Mouse (Mus musculus): ENCODE data around the gene Rpusd3. TPM values are rescaled to one million over a fixed set of nuclear protein-coding genes. Genes with fewer than 3 reads are reported as not detected.
A peak's percentile ranks its signal among the peaks of the same experiment; 100 is the strongest.

The Rpusd3 gene
- total and polyA plus RNA-seq, 3 experiments, result 24.8 to 34.1 TPM; not detected in 1

GRCm38 (mm10) chr6:113442442-113443090, 23.4 kb upstream of the Rpusd3 start, which contains the start of gene Jagn1 (continued):
- TF ChIP-seq CHD2 (IDR thresholded peaks at IDR 0.05; ENCODE audit: low read length) (no peak), ETS1 (IDR thresholded peaks at IDR 0.05; ENCODE audit: low read depth, low read length) (peak; percentile 21; the same call in 1 of the 2 replicates), MYC (IDR thresholded peaks at IDR 0.05; ENCODE audit: low read depth, low read length) (peak; percentile 97), MAX (IDR thresholded peaks at IDR 0.05; ENCODE audit: low read length) (peak; percentile 80), ZKSCAN1 (IDR thresholded peaks at IDR 0.05; ENCODE audit: low read depth, low read length) (no peak), MAZ (IDR thresholded peaks at IDR 0.05; ENCODE audit: low read depth, low read length) (no peak), POLR2A (IDR thresholded peaks at IDR 0.05; ENCODE audit: control insufficient read depth in 1 of 2, insufficient read depth in 1 of 2, low read depth in 1 of 2, low read length in 2 of 2, poor library complexity in 1 of 2) (peak; percentile 83 to 94), SIN3A (IDR thresholded peaks at IDR 0.05; ENCODE audit: low read length) (peak; percentile 96), E2F4 (IDR thresholded peaks at IDR 0.05; ENCODE audit: borderline replicate concordance, low read depth, low read length) (0 out of 2 replicates have a peak, but pooled peaks have one; percentile 16), CHD1 (IDR thresholded peaks at IDR 0.05; ENCODE audit: low read depth, low read length) (0 out of 2 replicates have a peak, but pooled peaks have one; percentile 3), TBP (IDR thresholded peaks at IDR 0.05; ENCODE audit: low read depth, low read length) (peak; percentile 94), ZC3H11A (IDR thresholded peaks at IDR 0.05; ENCODE audit: low read depth, low read length) (no peak), RCOR1 (IDR thresholded peaks at IDR 0.05; ENCODE audit: low read depth, low read length) (no peak)

GRCm38 (mm10) chr6:113442087-113442441, 22.9 kb upstream of the Rpusd3 start:
- peak overlapping the region; percentile 43; the same call in 1 of the 2 replicates for H3K27ac ChIP-seq (ENCODE audit: control insufficient read depth, low read depth, low read length)
- H3K36me3 ChIP-seq (ENCODE audit: control insufficient read depth in 1 of 2, insufficient read depth in 2 of 2, low read length in 2 of 2), result peaks cover 5 to 13% of the 10 kb centered on the region in 2 experiments
- no peaks in the 10 kb centered on the region for H3K9me3 ChIP-seq (replicated peaks; ENCODE audit: insufficient read depth, low read length)
- DNase-seq (ENCODE audit: low read depth, low spot score), result no peak
- H3K9ac ChIP-seq (ENCODE audit: control insufficient read depth, low read depth, low read length, poor library complexity, severe bottlenecking), result peak overlapping the region; percentile 71
- peaks cover 18% of the 10 kb centered on the region for H3K79me2 ChIP-seq (ENCODE audit: control insufficient read depth, insufficient read depth, low read length, poor library complexity)
- peaks cover 4 to 16% of the 10 kb centered on the region in 2 experiments for H3K4me1 ChIP-seq (ENCODE audit: control insufficient read depth in 1 of 2, insufficient read depth in 2 of 2, low read length in 2 of 2)
- TF ChIP-seq EP300 (IDR thresholded peaks at IDR 0.05; ENCODE audit: low read depth in 1 of 2, low read length in 2 of 2) (no peak), RAD21 (IDR thresholded peaks at IDR 0.05; ENCODE audit: low read depth, low read length) (no peak), CHD1 (IDR thresholded peaks at IDR 0.05; ENCODE audit: low read depth, low read length) (no peak), GABPA (IDR thresholded peaks at IDR 0.05; ENCODE audit: low read depth, low read length) (no peak), POLR2A (IDR thresholded peaks at IDR 0.05; ENCODE audit: control insufficient read depth in 1 of 2, insufficient read depth in 1 of 2, low read depth in 1 of 2, low read length in 2 of 2, poor library complexity in 1 of 2) (no peak), USF1 (IDR thresholded peaks at IDR 0.05; ENCODE audit: low read depth, low read length) (no peak), MEF2A (IDR thresholded peaks at IDR 0.05; ENCODE audit: extremely low read depth, insufficient replicate concordance, low read depth, low read length, poor library complexity, severe bottlenecking) (no peak), GATA1 (IDR thresholded peaks at IDR 0.05; ENCODE audit: low read depth, low read length) (no peak), UBTF (IDR thresholded peaks at IDR 0.05; ENCODE audit: borderline replicate concordance, insufficient read depth, low read depth, low read length) (no peak), KAT2A (conservative IDR thresholded peaks at IDR 0.05; ENCODE audit: low read depth, low read length) (no peak), ZNF384 (IDR thresholded peaks at IDR 0.05; ENCODE audit: low read depth, low read length) (no peak), TBP (IDR thresholded peaks at IDR 0.05; ENCODE audit: low read depth, low read length) (no peak), ETS1 (IDR thresholded peaks at IDR 0.05; ENCODE audit: low read depth, low read length) (no peak), MAFK (IDR thresholded peaks at IDR 0.05; ENCODE audit: borderline replicate concordance, low read depth, low read length) (no peak), ZKSCAN1 (IDR thresholded peaks at IDR 0.05; ENCODE audit: low read depth, low read length) (no peak), MAZ (IDR thresholded peaks at IDR 0.05; ENCODE audit: low read depth, low read length) (no peak), RCOR1 (IDR thresholded peaks at IDR 0.05; ENCODE audit: low read depth, low read length) (no peak)
- H3K27me3 ChIP-seq (ENCODE audit: control insufficient read depth in 1 of 2, insufficient read depth in 2 of 2, low read length in 2 of 2), result no peaks in the 10 kb centered on the region
- peak overlapping the region; percentile 41 to 89 for H3K4me3 ChIP-seq (ENCODE audit: control insufficient read depth in 1 of 2, insufficient read depth in 1 of 2, low read depth in 2 of 2, low read length in 2 of 2)

All from MEL (cell line).